Mouse (Mus musculus) neural tube, embryonic 12.5 days (tissue): ENCODE data around the gene Unc5a. TPM values are rescaled to one million over a fixed set of nuclear protein-coding genes. Genes with fewer than 3 reads are reported as not detected.
A peak's percentile ranks its signal among the peaks of the same experiment; 100 is the strongest.

Experiments used
- ATAC-seq: fragments of 200-750 bp; cut with Nextera tagmentation; 2 replicates; pipeline ENCODE4 v1.8.0; 2017; ENCODE audit warnings: low read depth, mild to moderate bottlenecking, moderate TSS enrichment, moderate library complexity; ENCODE audit not compliant: low FRiP score
- H3K27ac ChIP-seq: fragments of 300-500 bp; sonication (generic); 2 replicates; pipeline ENCODE4 v1.5.1; 2016
- H3K27me3 ChIP-seq: fragments of 300-500 bp; sonication (generic); replicated peaks from 2 replicates; pipeline ENCODE4 v1.6.1; 2016; ENCODE audit warnings: mild to moderate bottlenecking
- H3K36me3 ChIP-seq: fragments of 300-500 bp; sonication (generic); 2 replicates; pipeline ENCODE4 v1.6.1; 2016; ENCODE audit warnings: mild to moderate bottlenecking
- H3K4me1 ChIP-seq: fragments of 300-500 bp; sonication (generic); 2 replicates; pipeline ENCODE4 v1.6.1; 2016
- H3K4me2 ChIP-seq: fragments of 300-500 bp; sonication (generic); replicated peaks from 2 replicates; pipeline ENCODE4 v1.6.1; 2016; ENCODE audit warnings: mild to moderate bottlenecking
- H3K4me3 ChIP-seq: fragments of 300-500 bp; sonication (generic); 2 replicates; pipeline ENCODE4 v1.5.1; 2016
- H3K9ac ChIP-seq: fragments of 300-500 bp; sonication (generic); 2 replicates; pipeline ENCODE4 v1.6.1; 2016; ENCODE audit warnings: mild to moderate bottlenecking
- H3K9me3 ChIP-seq: fragments of 300-500 bp; sonication (generic); 2 replicates; pipeline ENCODE4 v1.6.1; 2016; ENCODE audit warnings: mild to moderate bottlenecking
- WGBS: fragments of 180-500 bp; shearing (Covaris S2); methylation state at CpG from one replicate; pipeline ENCODE4 v1.1.7; 2016; 5-methylcytosine and 5-hydroxymethylcytosine counted together
- polyA plus RNA-seq: library from polyadenylated mRNA; unstranded; fragments of >200 nt; fragmentation: Nextera tagmentation; extraction: Ambion mirVana; gene quantifications from 2 replicates; pipeline ENCODE4 v1.2.1, GENCODE M21; 2016

Gene Unc5a
- polyA plus RNA-seq, 1 experiment from 2014 or later, result 7.7 TPM

- Histone ChIP-seq H3K27me3 (peaks cover 26% of the 10 kb centered on the region; the same call in 1 of the 2 replicates), H3K4me1 (peaks cover 45% of the 10 kb centered on the region), H3K27ac (no peak overlapping the region), H3K4me2 (no peak overlapping the region), H3K9me3 (no peaks in the 10 kb centered on the region), H3K36me3 (no peaks in the 10 kb centered on the region), H3K4me3 (no peak overlapping the region), H3K9ac (no peak overlapping the region)
- ATAC-seq, result no peak
- WGBS, result 65% methylated on average over 2 of the region's 2 CpGs
These were observed 34.4 kb downstream of the Unc5a start for GRCm38 (mm10) chr13:54983614-54984013.

GRCm38 (mm10) chr13:54987405-54987804, 38.2 kb downstream of the Unc5a start:
- H3K36me3 ChIP-seq, result no peaks in the 10 kb centered on the region
- no peak overlapping the region for H3K4me3 ChIP-seq
- peaks cover 31% of the 10 kb centered on the region; the same call in 1 of the 2 replicates for H3K27me3 ChIP-seq
- ATAC-seq, result peak; percentile 65
- H3K27ac ChIP-seq, result peak overlapping the region; percentile 26; the same call in 1 of the 2 replicates
- 34% methylated on average over 9 of the region's 9 CpGs for WGBS
- H3K9ac ChIP-seq, result no peak overlapping the region
- H3K4me2 ChIP-seq, result peak overlapping the region; percentile 18; the same call in 1 of the 2 replicates
- H3K4me1 ChIP-seq, result peaks cover 32% of the 10 kb centered on the region
- H3K9me3 ChIP-seq, result no peaks in the 10 kb centered on the region

- Histone ChIP-seq H3K4me1 (peaks cover 36% of the 10 kb centered on the region), H3K27me3 (peaks cover 25% of the 10 kb centered on the region; the same call in 1 of the 2 replicates), H3K4me3 (no peak overlapping the region), H3K27ac (no peak overlapping the region), H3K36me3 (no peaks in the 10 kb centered on the region), H3K9ac (no peak overlapping the region), H3K9me3 (no peaks in the 10 kb centered on the region), H3K4me2 (no peak overlapping the region)
- WGBS, result 45% methylated on average over 7 of the region's 7 CpGs
- ATAC-seq, result no peak
These were observed 39.1 kb downstream of the Unc5a start for GRCm38 (mm10) chr13:54988181-54988760.

GRCm38 (mm10) chr13:54992215-54992614, 43.0 kb downstream of the Unc5a start:
- ATAC-seq, result no peak
- no peak overlapping the region for H3K4me2 ChIP-seq
- H3K27ac ChIP-seq, result no peak overlapping the region
- 74% methylated on average over 7 of the region's 7 CpGs for WGBS
- no peak overlapping the region for H3K9ac ChIP-seq
- H3K4me3 ChIP-seq, result no peak overlapping the region
- no peaks in the 10 kb centered on the region for H3K9me3 ChIP-seq
- H3K4me1 ChIP-seq, result peaks cover 48% of the 10 kb centered on the region
- H3K36me3 ChIP-seq, result no peaks in the 10 kb centered on the region
- H3K27me3 ChIP-seq, result peaks cover 12% of the 10 kb centered on the region; the same call in 1 of the 2 replicates

- H3K27me3 ChIP-seq, result peaks cover 15% of the 10 kb centered on the region; the same call in 1 of the 2 replicates
- H3K9me3 ChIP-seq, result no peaks in the 10 kb centered on the region
- ATAC-seq, result peak; percentile 9; the same call in 1 of the 2 replicates
- WGBS, result 9% methylated on average over 4 of the region's 4 CpGs
- peak overlapping the region; percentile 9; the same call in 1 of the 2 replicates for H3K27ac ChIP-seq
- 0 out of 2 replicates have a peak, but pooled peaks cover 6% of the 10 kb centered on the region for H3K36me3 ChIP-seq
- H3K4me3 ChIP-seq, result no peak overlapping the region
- no peak overlapping the region for H3K9ac ChIP-seq
- peaks cover 30% of the 10 kb centered on the region for H3K4me1 ChIP-seq
- H3K4me2 ChIP-seq, result 0 out of 2 replicates have a peak overlapping the region, but pooled peaks have one; percentile 1
These were observed 45.4 kb downstream of the Unc5a start for GRCm38 (mm10) chr13:54994576-54994975.

- H3K27ac ChIP-seq, result 0 out of 2 replicates have a peak overlapping the region, but pooled peaks have one; percentile 23
- peaks cover 30% of the 10 kb centered on the region for H3K4me1 ChIP-seq
- H3K4me3 ChIP-seq, result no peak overlapping the region
- ATAC-seq, result no peak
- no peak overlapping the region for H3K9ac ChIP-seq
- no peaks in the 10 kb centered on the region for H3K9me3 ChIP-seq
- H3K27me3 ChIP-seq, result peaks cover 15% of the 10 kb centered on the region; the same call in 1 of the 2 replicates
- H3K4me2 ChIP-seq, result 0 out of 2 replicates have a peak overlapping the region, but pooled peaks have one; percentile 1
- H3K36me3 ChIP-seq, result 0 out of 2 replicates have a peak, but pooled peaks cover 7% of the 10 kb centered on the region
- 51% methylated on average over 6 of the region's 6 CpGs for WGBS
These were observed 46.0 kb downstream of the Unc5a start for GRCm38 (mm10) chr13:54995161-54995560.

- peaks cover 11% of the 10 kb centered on the region; the same call in 1 of the 2 replicates for H3K27me3 ChIP-seq
- no peak overlapping the region for H3K9ac ChIP-seq
- H3K27ac ChIP-seq, result no peak overlapping the region
- no peak overlapping the region for H3K4me2 ChIP-seq
- peaks cover 28% of the 10 kb centered on the region for H3K4me1 ChIP-seq
- H3K9me3 ChIP-seq, result no peaks in the 10 kb centered on the region
- H3K36me3 ChIP-seq, result 0 out of 2 replicates have a peak, but pooled peaks cover 7% of the 10 kb centered on the region
- ATAC-seq, result no peak
- no peak overlapping the region for H3K4me3 ChIP-seq
- 84% methylated on average over 8 of the region's 8 CpGs for WGBS
These were observed 48.4 kb downstream of the Unc5a start for GRCm38 (mm10) chr13:54997568-54997967.

GRCm38 (mm10) chr13:55000433-55000832, 51.2 kb downstream of the Unc5a start:
- H3K27ac ChIP-seq, result no peak overlapping the region
- H3K4me1 ChIP-seq, result peaks cover 12% of the 10 kb centered on the region
- WGBS, result 86% methylated on average over 10 of the region's 10 CpGs
- H3K36me3 ChIP-seq, result 0 out of 2 replicates have a peak, but pooled peaks cover 7% of the 10 kb centered on the region
- no peak overlapping the region for H3K4me2 ChIP-seq
- no peak overlapping the region for H3K9ac ChIP-seq
- ATAC-seq, result no peak
- no peak overlapping the region for H3K4me3 ChIP-seq
- H3K27me3 ChIP-seq, result peaks cover 25% of the 10 kb centered on the region
- no peaks in the 10 kb centered on the region for H3K9me3 ChIP-seq

GRCm38 (mm10) chr13:55002090-55002489, 52.9 kb downstream of the Unc5a start:
- no peak overlapping the region for H3K27ac ChIP-seq
- H3K9me3 ChIP-seq, result no peaks in the 10 kb centered on the region
- WGBS, result 84% methylated on average over 10 of the region's 10 CpGs
- no peak overlapping the region for H3K4me2 ChIP-seq
- peaks cover 30% of the 10 kb centered on the region for H3K27me3 ChIP-seq
- peaks cover 19% of the 10 kb centered on the region for H3K4me1 ChIP-seq
- no peak overlapping the region for H3K9ac ChIP-seq
- no peak overlapping the region for H3K4me3 ChIP-seq
- H3K36me3 ChIP-seq, result 0 out of 2 replicates have a peak, but pooled peaks cover 7% of the 10 kb centered on the region
- no peak for ATAC-seq

- no peak for ATAC-seq
- Histone ChIP-seq H3K9ac (no peak overlapping the region), H3K27me3 (peaks cover 28% of the 10 kb centered on the region), H3K4me1 (peaks cover 28% of the 10 kb centered on the region), H3K27ac (no peak overlapping the region), H3K36me3 (0 out of 2 replicates have a peak, but pooled peaks cover under 1% of the 10 kb centered on the region), H3K4me2 (no peak overlapping the region), H3K4me3 (no peak overlapping the region), H3K9me3 (no peaks in the 10 kb centered on the region)
- WGBS, result 69% methylated on average over 11 of the region's 11 CpGs
These were observed 55.4 kb downstream of the Unc5a start for GRCm38 (mm10) chr13:55004646-55005045.

GRCm38 (mm10) chr13:55005691-55006414, 56.6 kb downstream of the Unc5a start:
- H3K4me1 ChIP-seq, result peaks cover 28% of the 10 kb centered on the region
- no peak overlapping the region for H3K4me3 ChIP-seq
- ATAC-seq, result 0 out of 2 replicates have a peak, but pooled peaks have one; percentile 10
- no peak overlapping the region for H3K27ac ChIP-seq
- H3K9ac ChIP-seq, result no peak overlapping the region
- H3K4me2 ChIP-seq, result no peak overlapping the region
- WGBS, result 62% methylated on average over 31 of the region's 31 CpGs
- H3K9me3 ChIP-seq, result no peaks in the 10 kb centered on the region
- H3K27me3 ChIP-seq, result peaks cover 32% of the 10 kb centered on the region
- no peaks in the 10 kb centered on the region for H3K36me3 ChIP-seq

GRCm38 (mm10) chr13:55006415-55006742, 57.2 kb downstream of the Unc5a start:
- no peak overlapping the region for H3K4me3 ChIP-seq
- H3K9ac ChIP-seq, result no peak overlapping the region
- WGBS, result 78% methylated on average over 7 of the region's 7 CpGs
- no peaks in the 10 kb centered on the region for H3K36me3 ChIP-seq
- no peak overlapping the region for H3K27ac ChIP-seq
- H3K4me2 ChIP-seq, result no peak overlapping the region
- H3K4me1 ChIP-seq, result peaks cover 28% of the 10 kb centered on the region
- no peaks in the 10 kb centered on the region for H3K9me3 ChIP-seq
- no peak for ATAC-seq
- H3K27me3 ChIP-seq, result peaks cover 34% of the 10 kb centered on the region
